Mouse (Mus musculus): ENCODE measurements at regions not wholly inside any gene's neighbourhood (a gene's known extent, or its start where the extent isn't known, plus 50 kb on each side); places are given as distances from the start of the nearest gene placed in this dataset.

GRCm38 (mm10) chr4:91081447-91081846, 319.1 kb downstream of the Elavl2 start:
- Histone ChIP-seq H3K27ac (ENCODE audit: low read depth, low read length) (peak overlapping the region; percentile 39; the same call in 1 of the 2 replicates), H3K4me2 (ENCODE audit: low read length) (no peak overlapping the region)
- 84% methylated on average over 4 of the region's 4 CpGs for WGBS

GRCm38 (mm10) chr4:91080620-91081441, 319.8 kb downstream of the Elavl2 start:
- Histone ChIP-seq H3K4me3 (ENCODE audit: low read depth, low read length) (no peak overlapping the region), H3K27me3 (replicated peaks; ENCODE audit: control insufficient read depth, insufficient read depth, low read length) (no peaks in the 10 kb centered on the region), H3K27ac (ENCODE audit: low read depth, low read length) (peak overlapping the region; percentile 39; the same call in 1 of the 2 replicates), H3K36me3 (ENCODE audit: control insufficient read depth, insufficient read depth, low read length) (no peaks in the 10 kb centered on the region), H3K9ac (ENCODE audit: low read length) (no peak overlapping the region), H3K9me3 (replicated peaks; ENCODE audit: control insufficient read depth, low read length) (no peaks in the 10 kb centered on the region), H3K4me2 (ENCODE audit: low read length) (no peak overlapping the region), H3K4me1 (ENCODE audit: control insufficient read depth, insufficient read depth, low read length) (peaks cover 12% of the 10 kb centered on the region)
- 9% methylated on average over 10 of the region's 10 CpGs for WGBS
- DNase-seq (ENCODE audit: low spot score) = peak; percentile 87
- peak; percentile 92 for ATAC-seq

More at GRCm38 (mm10) chr4:91081447-91081846, 319.1 kb downstream of the Elavl2 start:
- H3K4me3 ChIP-seq (ENCODE audit: low read depth, low read length) = no peak overlapping the region
- no peak overlapping the region for H3K9ac ChIP-seq (ENCODE audit: low read length)
- peaks cover 12% of the 10 kb centered on the region for H3K4me1 ChIP-seq (ENCODE audit: control insufficient read depth, insufficient read depth, low read length)
- ATAC-seq (no peak), DNase-seq (ENCODE audit: low spot score) (no peak)
- H3K27me3 ChIP-seq (replicated peaks; ENCODE audit: control insufficient read depth, insufficient read depth, low read length) = no peaks in the 10 kb centered on the region
- H3K9me3 ChIP-seq (replicated peaks; ENCODE audit: control insufficient read depth, low read length) = no peaks in the 10 kb centered on the region
- H3K36me3 ChIP-seq (ENCODE audit: control insufficient read depth, insufficient read depth, low read length) = no peaks in the 10 kb centered on the region

GRCm38 (mm10) chr4:91071263-91071662, 329.3 kb downstream of the Elavl2 start:
- H3K4me2 ChIP-seq (ENCODE audit: low read length) = no peak overlapping the region
- DNase-seq (ENCODE audit: low spot score) (no peak), ATAC-seq (no peak)
- no peaks in the 10 kb centered on the region for H3K9me3 ChIP-seq (replicated peaks; ENCODE audit: control insufficient read depth, low read length)
- WGBS = 94% methylated on average over 2 of the region's 2 CpGs
- H3K4me1 ChIP-seq (ENCODE audit: control insufficient read depth, insufficient read depth, low read length) = no peaks in the 10 kb centered on the region
- H3K27me3 ChIP-seq (replicated peaks; ENCODE audit: control insufficient read depth, insufficient read depth, low read length) = no peaks in the 10 kb centered on the region
- H3K9ac ChIP-seq (ENCODE audit: low read length) = no peak overlapping the region
- H3K4me3 ChIP-seq (ENCODE audit: low read depth, low read length) = no peak overlapping the region
- H3K36me3 ChIP-seq (ENCODE audit: control insufficient read depth, insufficient read depth, low read length) = no peaks in the 10 kb centered on the region
- H3K27ac ChIP-seq (ENCODE audit: low read depth, low read length) = no peak overlapping the region

DNA sequence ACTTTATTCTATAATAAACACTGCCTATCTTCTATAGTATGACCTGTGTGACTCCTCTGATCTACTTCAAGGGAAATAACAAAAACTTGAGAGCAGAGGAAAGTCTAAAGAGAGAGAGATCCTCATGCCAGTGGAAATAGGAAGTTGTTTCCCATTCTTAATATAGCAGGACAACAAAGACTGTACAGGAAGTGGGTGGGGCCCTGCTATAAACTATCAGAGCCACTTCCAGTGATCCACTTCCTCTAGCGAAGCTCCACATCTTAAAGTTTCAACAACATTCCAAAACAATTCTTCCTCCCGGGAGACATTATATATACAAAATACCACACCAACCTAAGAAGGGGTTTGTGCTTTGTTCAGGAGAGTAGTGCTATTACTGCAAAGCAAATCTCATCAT, 339.7 kb downstream of the Elavl2 start:
- H3K27me3 ChIP-seq (replicated peaks; ENCODE audit: control insufficient read depth, insufficient read depth, low read length) = no peaks in the 10 kb centered on the region
- H3K9ac ChIP-seq (ENCODE audit: low read length) = no peak overlapping the region
- H3K4me1 ChIP-seq (ENCODE audit: control insufficient read depth, insufficient read depth, low read length) = no peaks in the 10 kb centered on the region
- no peaks in the 10 kb centered on the region for H3K36me3 ChIP-seq (ENCODE audit: control insufficient read depth, insufficient read depth, low read length)
- DNase-seq (ENCODE audit: low spot score) (no peak), ATAC-seq (no peak)
- 84% methylated on average over 2 of the region's 2 CpGs for WGBS
- no peaks in the 10 kb centered on the region for H3K9me3 ChIP-seq (replicated peaks; ENCODE audit: control insufficient read depth, low read length)
- H3K27ac ChIP-seq (ENCODE audit: low read depth, low read length) = no peak overlapping the region
- no peak overlapping the region for H3K4me3 ChIP-seq (ENCODE audit: low read depth, low read length)
- no peak overlapping the region for H3K4me2 ChIP-seq (ENCODE audit: low read length)

DNA sequence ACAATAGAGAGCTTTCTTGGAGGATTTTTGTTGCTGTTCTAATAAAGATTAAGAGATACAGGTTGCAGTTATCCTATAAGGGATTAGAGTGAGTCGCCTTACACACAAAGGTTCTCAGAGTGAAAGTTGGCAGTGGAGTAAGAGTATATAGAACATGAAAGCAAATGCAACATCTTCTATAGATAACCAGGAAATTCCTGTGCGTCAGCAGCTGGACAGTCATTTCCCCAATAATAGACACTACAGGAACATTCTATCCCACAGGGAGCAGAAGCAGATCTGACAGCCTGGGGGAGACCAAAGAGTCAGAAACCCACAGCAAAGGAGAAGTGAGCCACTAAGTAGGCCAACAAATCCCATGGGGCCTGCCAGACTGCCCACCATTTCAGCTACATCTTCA, 348.7 kb downstream of the Elavl2 start:
- Histone ChIP-seq H3K27me3 (replicated peaks; ENCODE audit: control insufficient read depth, insufficient read depth, low read length) (no peaks in the 10 kb centered on the region), H3K27ac (ENCODE audit: low read depth, low read length) (no peak overlapping the region), H3K4me2 (ENCODE audit: low read length) (no peak overlapping the region), H3K9me3 (replicated peaks; ENCODE audit: control insufficient read depth, low read length) (no peaks in the 10 kb centered on the region), H3K4me1 (ENCODE audit: control insufficient read depth, insufficient read depth, low read length) (no peaks in the 10 kb centered on the region), H3K4me3 (ENCODE audit: low read depth, low read length) (no peak overlapping the region), H3K9ac (ENCODE audit: low read length) (no peak overlapping the region), H3K36me3 (ENCODE audit: control insufficient read depth, insufficient read depth, low read length) (no peaks in the 10 kb centered on the region)
- ATAC-seq (no peak), DNase-seq (ENCODE audit: low spot score) (no peak)
- WGBS = 88% methylated on average over 2 of the region's 2 CpGs

- DNase-seq (ENCODE audit: low spot score) (no peak), ATAC-seq (no peak)
- Histone ChIP-seq H3K9me3 (replicated peaks; ENCODE audit: control insufficient read depth, low read length) (no peaks in the 10 kb centered on the region), H3K27ac (ENCODE audit: low read depth, low read length) (no peak overlapping the region), H3K27me3 (replicated peaks; ENCODE audit: control insufficient read depth, insufficient read depth, low read length) (no peaks in the 10 kb centered on the region), H3K36me3 (ENCODE audit: control insufficient read depth, insufficient read depth, low read length) (no peaks in the 10 kb centered on the region), H3K4me2 (ENCODE audit: low read length) (no peak overlapping the region), H3K4me1 (ENCODE audit: control insufficient read depth, insufficient read depth, low read length) (no peaks in the 10 kb centered on the region), H3K4me3 (ENCODE audit: low read depth, low read length) (no peak overlapping the region), H3K9ac (ENCODE audit: low read length) (no peak overlapping the region)
- WGBS = 88% methylated on average over 2 of the region's 2 CpGs
Observed at GRCm38 (mm10) chr4:91029462-91029861, 371.1 kb downstream of the Elavl2 start.

- no peak overlapping the region for H3K4me3 ChIP-seq (ENCODE audit: low read depth, low read length)
- ATAC-seq = no peak
- no peaks in the 10 kb centered on the region for H3K9me3 ChIP-seq (replicated peaks; ENCODE audit: control insufficient read depth, low read length)
- H3K9ac ChIP-seq (ENCODE audit: low read length) = no peak overlapping the region
- 88% methylated on average over 6 of the region's 6 CpGs for WGBS
- no peaks in the 10 kb centered on the region for H3K4me1 ChIP-seq (ENCODE audit: control insufficient read depth, insufficient read depth, low read length)
- no peaks in the 10 kb centered on the region for H3K36me3 ChIP-seq (ENCODE audit: control insufficient read depth, insufficient read depth, low read length)
- H3K27me3 ChIP-seq (replicated peaks; ENCODE audit: control insufficient read depth, insufficient read depth, low read length) = no peaks in the 10 kb centered on the region
- H3K4me2 ChIP-seq (ENCODE audit: low read length) = no peak overlapping the region
- peak; percentile 28 for DNase-seq (ENCODE audit: low spot score)
- H3K27ac ChIP-seq (ENCODE audit: low read depth, low read length) = no peak overlapping the region
Observed at GRCm38 (mm10) chr4:91028013-91028626, 372.5 kb downstream of the Elavl2 start.

DNA sequence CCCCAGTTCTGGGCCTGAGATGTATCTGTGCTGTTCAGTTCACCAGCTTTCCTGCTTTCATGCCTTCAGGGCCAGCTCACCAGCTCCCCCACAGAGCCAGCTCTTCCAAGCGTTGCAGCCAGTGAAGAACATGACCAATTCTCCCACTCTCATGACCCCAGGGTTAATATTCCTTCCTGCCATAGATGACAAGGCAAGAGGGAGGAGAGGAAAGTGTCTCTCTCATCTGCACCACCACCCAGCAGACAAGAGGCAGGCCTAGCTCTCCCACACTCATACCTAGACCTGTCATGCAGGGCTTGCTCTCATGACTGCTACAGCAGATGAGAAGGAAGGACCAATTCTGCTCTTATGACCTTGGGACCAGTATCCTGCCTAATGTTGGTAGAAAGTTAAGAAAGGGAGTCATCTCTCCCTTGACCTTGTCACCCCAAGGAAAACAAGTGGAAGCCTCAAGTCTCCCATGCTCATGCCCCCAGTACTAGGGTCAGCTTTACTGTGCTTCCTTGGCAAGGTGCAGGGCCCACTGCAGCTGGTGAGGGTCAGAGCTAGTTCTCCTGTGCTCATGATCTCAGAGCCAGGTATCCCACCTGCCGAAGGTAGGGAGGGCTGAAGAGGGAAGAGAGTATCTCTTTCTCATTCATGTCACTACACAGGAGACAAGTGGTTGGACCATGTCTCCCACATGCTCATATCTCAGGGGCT, 404.0 kb downstream of the Elavl2 start:
- no peaks in the 10 kb centered on the region for H3K4me1 ChIP-seq (ENCODE audit: control insufficient read depth, insufficient read depth, low read length)
- no peak overlapping the region for H3K4me2 ChIP-seq (ENCODE audit: low read length)
- ATAC-seq = no peak
- H3K4me3 ChIP-seq (ENCODE audit: low read depth, low read length) = no peak overlapping the region
- DNase-seq (ENCODE audit: low spot score) = no peak
- no peaks in the 10 kb centered on the region for H3K9me3 ChIP-seq (replicated peaks; ENCODE audit: control insufficient read depth, low read length)
- 85% methylated on average over 2 of the region's 2 CpGs for WGBS
- no peaks in the 10 kb centered on the region for H3K27me3 ChIP-seq (replicated peaks; ENCODE audit: control insufficient read depth, insufficient read depth, low read length)
- no peaks in the 10 kb centered on the region for H3K36me3 ChIP-seq (ENCODE audit: control insufficient read depth, insufficient read depth, low read length)
- H3K9ac ChIP-seq (ENCODE audit: low read length) = no peak overlapping the region
- no peak overlapping the region for H3K27ac ChIP-seq (ENCODE audit: low read depth, low read length)

Data from forebrain, embryonic 14.5 days (tissue).